Mouse (Mus musculus) midbrain, embryonic 13.5 days (tissue): ENCODE measurements around the gene Zbtb38. TPM values are rescaled to one million over a fixed set of nuclear protein-coding genes. Genes with fewer than 3 reads are reported as not detected.

ENCODE experiments used
- ATAC-seq: fragments of 200-750 bp; cut with Nextera tagmentation; 2 replicates; pipeline ENCODE4 v1.8.0; 2017; ENCODE audit warnings: mild to moderate bottlenecking, moderate TSS enrichment, moderate library complexity
- H3K27ac ChIP-seq: fragments of 300-500 bp; sonication (generic); 2 replicates; pipeline ENCODE4 v1.5.1; 2015; ENCODE audit warnings: inconsistent platforms, mild to moderate bottlenecking, moderate library complexity
- H3K27me3 ChIP-seq: fragments of 300-500 bp; sonication (generic); 2 replicates; pipeline ENCODE4 v1.6.1; 2015; ENCODE audit warnings: mild to moderate bottlenecking, inconsistent platforms
- H3K36me3 ChIP-seq: fragments of 300-500 bp; sonication (generic); 2 replicates; pipeline ENCODE4 v1.6.1; 2015; ENCODE audit warnings: mild to moderate bottlenecking, inconsistent platforms
- H3K4me1 ChIP-seq: fragments of 300-500 bp; sonication (generic); replicated peaks from 2 replicates; pipeline ENCODE4 v1.6.1; 2015; ENCODE audit warnings: inconsistent platforms
- H3K4me2 ChIP-seq: fragments of 300-500 bp; sonication (generic); replicated peaks from 2 replicates; pipeline ENCODE4 v1.6.1; 2015; ENCODE audit warnings: moderate library complexity, mild to moderate bottlenecking, inconsistent platforms
- H3K4me3 ChIP-seq: fragments of 300-500 bp; sonication (generic); replicated peaks from 2 replicates; pipeline ENCODE4 v1.5.1; 2015; ENCODE audit warnings: mild to moderate bottlenecking, inconsistent platforms
- H3K9ac ChIP-seq: fragments of 300-500 bp; sonication (generic); replicated peaks from 2 replicates; pipeline ENCODE4 v1.6.1; 2015; ENCODE audit warnings: mild to moderate bottlenecking, inconsistent platforms
- H3K9me3 ChIP-seq: fragments of 300-500 bp; sonication (generic); 2 replicates; pipeline ENCODE4 v1.6.1; 2016; ENCODE audit warnings: mild to moderate bottlenecking, inconsistent platforms
- WGBS: fragments of 180-500 bp; shearing (Covaris S2); methylation state at CpG from one replicate; pipeline ENCODE4 v1.1.7; 2015; 5-methylcytosine and 5-hydroxymethylcytosine counted together
- polyA plus RNA-seq: library from polyadenylated mRNA; unstranded; fragments of >200 nt; fragmentation: Nextera tagmentation; extraction: Ambion mirVana; gene quantifications from 2 replicates; pipeline ENCODE4 v1.2.1, GENCODE M21; 2015

Zbtb38 gene
- polyA plus RNA-seq, 1 experiment from 2014 or later = 38.0 TPM

GRCm38 (mm10) chr9:96755761-96756160 is 3.1 kb upstream of the Zbtb38 start:
- no peaks in the 10 kb centered on the region for H3K9me3 ChIP-seq
- no peak for ATAC-seq

GRCm38 (mm10) chr9:96754625-96754969 is 2.0 kb upstream of the Zbtb38 start:
- H3K4me3 ChIP-seq = no peak overlapping the region
- no peaks in the 10 kb centered on the region for H3K36me3 ChIP-seq
- WGBS = 47% methylated on average over 1 of the region's 1 CpGs
- no peaks in the 10 kb centered on the region for H3K27me3 ChIP-seq
- no peak overlapping the region for H3K9ac ChIP-seq
- H3K9me3 ChIP-seq = no peaks in the 10 kb centered on the region
- no peak for ATAC-seq
- no peak overlapping the region for H3K27ac ChIP-seq
- H3K4me1 ChIP-seq = peaks cover 10% of the 10 kb centered on the region
- no peak overlapping the region for H3K4me2 ChIP-seq

More at GRCm38 (mm10) chr9:96755761-96756160, 3.1 kb upstream of the Zbtb38 start:
- Histone ChIP-seq H3K27me3 (no peaks in the 10 kb centered on the region), H3K4me3 (no peak overlapping the region), H3K4me1 (peaks cover 10% of the 10 kb centered on the region), H3K27ac (no peak overlapping the region), H3K36me3 (no peaks in the 10 kb centered on the region), H3K9ac (no peak overlapping the region), H3K4me2 (no peak overlapping the region)
- 89% methylated on average over 11 of the region's 11 CpGs for WGBS

DNA sequence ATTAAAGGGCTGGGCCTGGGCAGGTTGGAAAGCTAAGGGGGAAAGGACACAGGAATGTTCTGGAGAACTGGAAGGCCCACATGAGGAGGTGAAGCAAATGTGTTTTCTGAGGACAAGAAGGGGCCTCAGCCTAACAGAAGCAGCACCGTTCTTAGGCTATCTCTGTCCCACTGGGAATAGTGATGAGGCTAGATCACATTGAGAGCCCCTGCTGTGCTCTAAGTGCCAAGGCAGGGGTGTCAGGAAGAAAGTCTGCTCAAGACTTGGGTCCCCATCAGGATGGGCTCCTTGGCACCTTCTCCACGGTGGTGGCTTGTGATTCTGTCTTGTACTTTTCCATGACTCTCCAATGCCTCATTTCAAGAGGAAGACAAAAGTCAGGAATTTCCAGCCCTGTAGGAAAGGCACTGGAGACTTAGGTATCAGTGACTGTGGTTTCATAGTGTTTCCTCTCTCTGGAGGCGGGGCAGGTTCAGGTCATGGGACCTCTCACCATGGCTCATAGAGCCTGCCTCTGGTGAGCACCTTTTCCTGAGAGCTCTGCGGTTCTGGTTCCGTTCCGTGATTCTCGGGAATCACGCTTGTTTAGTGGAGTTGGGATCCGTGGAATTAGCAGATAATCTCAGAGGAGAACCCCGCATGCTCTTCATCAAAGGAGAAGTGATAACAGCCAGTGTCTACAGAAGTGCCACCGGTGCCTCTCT is 1.4 kb upstream of the Zbtb38 start:
- no peak overlapping the region for H3K4me2 ChIP-seq
- H3K4me1 ChIP-seq = peaks cover 10% of the 10 kb centered on the region
- H3K9me3 ChIP-seq = no peaks in the 10 kb centered on the region
- H3K4me3 ChIP-seq = no peak overlapping the region
- H3K27me3 ChIP-seq = no peaks in the 10 kb centered on the region
- no peak for ATAC-seq
- H3K36me3 ChIP-seq = no peaks in the 10 kb centered on the region
- no peak overlapping the region for H3K27ac ChIP-seq
- no peak overlapping the region for H3K9ac ChIP-seq
- WGBS = 84% methylated on average over 11 of the region's 11 CpGs

DNA sequence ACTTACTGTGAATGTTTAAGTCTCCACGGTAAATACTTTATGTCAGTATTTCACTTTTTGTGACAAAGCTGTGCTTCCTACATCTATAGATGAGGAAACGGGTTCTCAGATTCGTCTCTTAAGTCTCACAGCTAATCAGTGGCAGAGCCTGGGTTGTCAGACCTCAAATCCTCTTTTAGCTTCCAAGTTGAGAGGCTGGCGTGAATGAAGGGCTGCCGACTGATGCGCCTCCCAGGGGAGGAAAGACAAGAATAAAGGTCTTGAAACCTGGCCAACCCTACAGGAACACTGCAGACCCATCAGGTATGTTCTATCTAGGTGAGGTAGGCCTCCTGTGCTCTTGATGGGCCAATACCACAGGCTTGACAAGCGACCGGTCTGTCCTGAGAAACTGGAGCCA is 761 bp upstream of the Zbtb38 start:
- no peaks in the 10 kb centered on the region for H3K27me3 ChIP-seq

GRCm38 (mm10) chr9:96751821-96752602 is 619 bp downstream of the Zbtb38 start:
- Histone ChIP-seq H3K4me3 (no peak overlapping the region), H3K27ac (no peak overlapping the region), H3K36me3 (no peaks in the 10 kb centered on the region), H3K9ac (no peak overlapping the region), H3K4me1 (peaks cover 6% of the 10 kb centered on the region), H3K9me3 (no peaks in the 10 kb centered on the region), H3K27me3 (no peaks in the 10 kb centered on the region), H3K4me2 (no peak overlapping the region)
- WGBS = 93% methylated on average over 15 of the region's 15 CpGs
- ATAC-seq = no peak

More for the DNA sequence above, 761 bp upstream of the Zbtb38 start:
- Histone ChIP-seq H3K4me1 (peaks cover 6% of the 10 kb centered on the region), H3K27ac (no peak overlapping the region), H3K4me3 (no peak overlapping the region), H3K36me3 (no peaks in the 10 kb centered on the region), H3K9me3 (no peaks in the 10 kb centered on the region), H3K4me2 (no peak overlapping the region), H3K9ac (no peak overlapping the region)
- WGBS = 89% methylated on average over 8 of the region's 8 CpGs
- no peak for ATAC-seq

DNA sequence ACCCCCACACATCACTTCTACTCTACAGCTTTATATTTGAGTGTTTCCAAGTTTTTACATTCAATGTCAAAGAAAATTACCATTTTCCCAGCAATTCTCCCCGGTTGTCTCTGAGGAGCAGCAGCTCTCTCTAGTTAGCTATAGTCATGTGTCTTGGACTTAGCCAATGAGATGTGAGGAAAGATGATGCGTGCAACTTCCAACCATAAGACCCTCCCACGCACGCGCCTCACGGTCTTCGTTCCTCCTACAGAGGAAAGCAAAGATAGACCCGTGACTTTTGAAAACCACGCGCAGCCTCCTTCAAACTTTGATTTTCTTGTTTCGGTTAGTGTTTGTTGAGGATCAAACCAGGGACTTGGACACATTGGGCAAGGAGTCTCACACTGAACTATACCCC is 2.0 kb downstream of the Zbtb38 start:
- no peak for ATAC-seq
- WGBS = 98% methylated on average over 11 of the region's 11 CpGs
- Histone ChIP-seq H3K4me3 (no peak overlapping the region), H3K9me3 (no peaks in the 10 kb centered on the region), H3K4me2 (no peak overlapping the region), H3K27ac (no peak overlapping the region), H3K27me3 (no peaks in the 10 kb centered on the region), H3K9ac (no peak overlapping the region), H3K4me1 (peaks cover 6% of the 10 kb centered on the region), H3K36me3 (no peaks in the 10 kb centered on the region)

DNA sequence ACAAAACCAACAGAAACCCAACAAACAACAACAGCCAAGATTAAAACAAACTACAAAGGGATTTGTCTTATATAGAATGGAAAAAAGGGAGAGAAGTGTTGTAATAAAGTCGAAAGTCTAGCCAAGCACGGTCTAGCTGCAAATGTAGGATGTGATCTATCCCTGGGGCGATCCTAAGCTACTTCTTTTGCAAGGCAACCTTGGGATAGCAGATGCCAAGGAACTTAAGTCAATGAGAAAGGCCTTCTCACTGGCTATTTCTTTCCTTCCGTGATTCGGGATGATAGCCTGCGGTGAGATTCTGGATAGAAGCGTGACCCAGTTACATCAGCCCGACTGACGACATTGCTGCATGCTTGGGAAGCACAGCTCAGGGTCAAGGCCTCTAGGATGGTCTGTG is 6.1 kb downstream of the Zbtb38 start:
- peaks cover 5% of the 10 kb centered on the region; the same call in 1 of the 2 replicates for H3K4me1 ChIP-seq
- H3K9ac ChIP-seq = no peak overlapping the region
- no peaks in the 10 kb centered on the region for H3K9me3 ChIP-seq
- no peak for ATAC-seq
- H3K4me2 ChIP-seq = no peak overlapping the region
- H3K27me3 ChIP-seq = no peaks in the 10 kb centered on the region
- H3K36me3 ChIP-seq = no peaks in the 10 kb centered on the region
- 96% methylated on average over 9 of the region's 9 CpGs for WGBS
- H3K4me3 ChIP-seq = no peak overlapping the region
- H3K27ac ChIP-seq = no peak overlapping the region

DNA sequence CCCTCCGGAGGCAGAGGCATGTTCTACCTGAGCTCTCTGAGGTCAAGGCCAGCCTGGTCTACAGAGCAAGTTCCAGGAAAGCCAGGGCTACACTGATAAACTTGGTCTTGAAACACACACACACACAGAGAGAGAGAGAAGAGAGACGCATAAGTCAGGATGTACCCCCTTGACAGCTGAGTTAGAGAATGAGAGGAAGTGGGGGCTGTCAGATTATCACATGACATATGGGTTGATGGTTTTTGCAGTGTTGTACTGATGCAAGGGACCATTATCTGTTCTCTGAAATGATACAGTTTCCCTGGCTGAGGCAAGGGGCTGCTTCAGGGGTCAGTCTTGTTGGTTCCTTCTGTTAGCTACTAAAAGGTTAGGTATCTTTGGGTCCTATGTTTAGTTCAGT is 7.7 kb downstream of the Zbtb38 start:
- Histone ChIP-seq H3K36me3 (no peaks in the 10 kb centered on the region), H3K4me2 (no peak overlapping the region), H3K4me1 (peaks cover 14% of the 10 kb centered on the region), H3K9me3 (no peaks in the 10 kb centered on the region), H3K9ac (no peak overlapping the region), H3K4me3 (no peak overlapping the region), H3K27me3 (no peaks in the 10 kb centered on the region), H3K27ac (no peak overlapping the region)
- no peak for ATAC-seq
- 93% methylated on average over 2 of the region's 2 CpGs for WGBS

- Histone ChIP-seq H3K9ac (0 out of 2 replicates have a peak overlapping the region, but pooled peaks have one; percentile 14), H3K4me3 (no peak overlapping the region), H3K36me3 (no peaks in the 10 kb centered on the region), H3K9me3 (no peaks in the 10 kb centered on the region), H3K27me3 (no peaks in the 10 kb centered on the region), H3K4me2 (peak overlapping the region; percentile 27), H3K27ac (peak overlapping the region; percentile 17; the same call in 1 of the 2 replicates), H3K4me1 (peaks cover 14% of the 10 kb centered on the region)
- WGBS = 67% methylated on average over 17 of the region's 17 CpGs
- peak; percentile 67 for ATAC-seq
Observed at GRCm38 (mm10) chr9:96741365-96742085, 11.1 kb downstream of the Zbtb38 start.

DNA sequence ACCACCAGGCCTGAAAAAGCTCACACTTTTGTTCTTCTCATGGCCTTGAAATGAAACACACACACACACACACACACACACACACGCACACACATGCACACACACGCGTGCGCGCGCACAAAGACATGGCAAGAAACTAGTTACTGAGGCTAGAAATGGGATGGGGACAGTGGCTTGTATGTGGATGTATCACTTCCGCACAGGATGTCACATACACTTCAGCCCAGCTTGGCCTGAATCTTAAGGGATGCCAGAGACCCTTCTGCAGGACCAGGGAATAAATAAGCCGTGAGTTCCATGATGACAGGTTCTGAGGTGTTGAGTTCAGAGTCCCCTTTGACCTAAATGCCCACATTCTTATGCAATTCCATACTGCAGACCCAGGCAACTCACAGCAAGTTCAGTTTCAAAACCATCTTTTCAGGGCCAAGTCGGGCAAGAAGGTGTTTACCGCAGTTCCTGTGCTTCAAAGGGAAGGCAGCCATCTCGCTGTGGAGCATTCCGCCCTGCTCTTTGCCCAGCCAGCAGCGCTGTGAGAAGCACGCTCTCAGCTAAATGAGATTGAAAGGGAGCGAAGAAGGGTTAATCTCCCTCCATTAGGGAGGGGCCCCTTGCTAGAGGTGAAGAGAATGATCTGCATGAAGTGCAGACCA is 11.8 kb downstream of the Zbtb38 start:
- Histone ChIP-seq H3K9me3 (no peaks in the 10 kb centered on the region), H3K4me2 (peak overlapping the region; percentile 27), H3K27me3 (no peaks in the 10 kb centered on the region), H3K4me3 (no peak overlapping the region), H3K36me3 (no peaks in the 10 kb centered on the region), H3K27ac (peak overlapping the region; percentile 17; the same call in 1 of the 2 replicates), H3K4me1 (peaks cover 18% of the 10 kb centered on the region), H3K9ac (0 out of 2 replicates have a peak overlapping the region, but pooled peaks have one; percentile 14)
- peak; percentile 53 for ATAC-seq
- WGBS = 54% methylated on average over 15 of the region's 15 CpGs

DNA sequence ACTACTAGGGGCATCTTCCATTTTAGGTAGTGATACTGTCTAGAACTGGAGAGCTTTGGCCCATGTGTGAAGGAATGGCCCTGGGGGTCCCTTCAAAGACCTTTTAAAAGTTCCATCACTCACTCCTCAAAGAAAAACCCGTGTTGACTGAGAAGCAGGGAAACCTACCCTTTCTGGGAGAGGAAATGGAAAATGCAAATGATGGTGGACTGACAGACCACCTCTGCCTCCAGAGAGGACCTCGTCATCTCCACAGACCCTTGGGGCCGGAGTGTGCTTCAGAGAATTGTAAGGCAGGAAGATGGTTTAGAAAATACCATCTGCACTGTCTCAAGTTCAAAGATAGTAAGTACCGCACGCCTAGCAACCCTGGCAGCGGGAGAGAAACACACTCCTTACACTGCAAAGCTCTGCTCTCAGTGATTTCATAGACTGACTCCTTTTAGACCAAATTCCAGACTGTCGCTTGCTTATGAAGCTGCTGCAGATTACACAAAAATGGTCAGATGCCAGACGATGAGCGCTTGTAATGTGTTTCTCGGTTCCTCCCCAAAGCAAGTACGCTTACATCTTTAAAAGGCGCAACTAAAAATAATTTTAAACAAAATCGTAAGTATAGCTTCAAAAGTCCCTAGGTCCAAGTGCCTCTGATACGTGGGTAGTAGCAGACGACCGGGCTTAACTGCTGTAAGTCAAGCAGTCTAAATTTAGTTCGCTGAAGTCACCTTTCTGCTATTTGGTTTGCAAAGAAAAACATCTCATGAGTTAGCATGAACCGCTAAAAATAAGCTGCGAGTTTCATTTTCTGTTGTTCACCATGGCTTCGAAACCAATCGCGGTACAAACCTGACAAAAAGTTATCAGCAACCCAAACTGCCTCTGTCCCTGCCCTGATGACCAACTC is 12.6 kb downstream of the Zbtb38 start:
- Histone ChIP-seq H3K4me1 (peaks cover 24% of the 10 kb centered on the region), H3K9ac (no peak overlapping the region), H3K27ac (no peak overlapping the region), H3K4me2 (no peak overlapping the region), H3K4me3 (no peak overlapping the region), H3K36me3 (no peaks in the 10 kb centered on the region), H3K9me3 (no peaks in the 10 kb centered on the region), H3K27me3 (no peaks in the 10 kb centered on the region)
- no peak for ATAC-seq
- 93% methylated on average over 22 of the region's 22 CpGs for WGBS
